Mouse (Mus musculus): Measurements from ENCODE around the gene Gm28308.

Gm28308 gene

GRCm38 (mm10) chr6:52218643-52219215, 5.6 kb upstream of the Gm28308 start:
- no peak for DNase-seq

GRCm38 (mm10) chr6:52217895-52218642, 4.9 kb upstream of the Gm28308 start:
- DNase-seq: no peak

- DNase-seq: peak; percentile 93
Observed at GRCm38 (mm10) chr6:52217459-52217768, 4.3 kb upstream of the Gm28308 start.

- DNase-seq: no peak
Observed at GRCm38 (mm10) chr6:52216691-52217458, 3.7 kb upstream of the Gm28308 start.

- no peak for DNase-seq
Observed at GRCm38 (mm10) chr6:52215771-52216535, 2.8 kb upstream of the Gm28308 start.

GRCm38 (mm10) chr6:52215070-52215469, 1.9 kb upstream of the Gm28308 start:
- no peak for DNase-seq

GRCm38 (mm10) chr6:52214271-52214670, 1.1 kb upstream of the Gm28308 start:
- no peak for DNase-seq

- DNase-seq: no peak
Observed at GRCm38 (mm10) chr6:52212556-52213118, 502 bp downstream of the Gm28308 start.

GRCm38 (mm10) chr6:52211961-52212360, 1.2 kb downstream of the Gm28308 start:
- no peak for DNase-seq

- peak; percentile 92 for DNase-seq
Observed at GRCm38 (mm10) chr6:52211170-52211935, 1.8 kb downstream of the Gm28308 start.

- no peak for DNase-seq
Observed at GRCm38 (mm10) chr6:52209685-52210046, 3.5 kb downstream of the Gm28308 start.

GRCm38 (mm10) chr6:52208868-52209684, 4.1 kb downstream of the Gm28308 start:
- DNase-seq: no peak

GRCm38 (mm10) chr6:52208072-52208867, 4.9 kb downstream of the Gm28308 start, which contains the start of gene Hoxa6:
Gene Hoxa6, minus strand, starts transcription at chr6:52208722.
- no peak for DNase-seq

- no peak for DNase-seq
Observed at GRCm38 (mm10) chr6:52207684-52207976, 5.5 kb downstream of the Gm28308 start.

- DNase-seq: no peak
Observed at GRCm38 (mm10) chr6:52206882-52207683, 6.1 kb downstream of the Gm28308 start.

- peak; percentile 63 for DNase-seq
Observed at GRCm38 (mm10) chr6:52205638-52206621, 7.2 kb downstream of the Gm28308 start.

GRCm38 (mm10) chr6:52205221-52205620, 7.9 kb downstream of the Gm28308 start:
- DNase-seq: no peak

- peak; percentile 92 for DNase-seq
Observed at GRCm38 (mm10) chr6:52204050-52204752, 8.9 kb downstream of the Gm28308 start, which contains the start of gene Hoxa5. Gene Hoxa5, minus strand, starts transcription at chr6:52204587.

All from embryo, embryonic 11 days (tissue).